Mouse (Mus musculus): ENCODE data around the gene Rnf212b. TPM values are rescaled to one million over a fixed set of nuclear protein-coding genes. Genes with fewer than 3 reads are reported as not detected.

The Rnf212b gene
- polyA plus RNA-seq, 1 experiment from 2014 or later, result not detected

- peak overlapping the region; percentile 97 for H3K27ac ChIP-seq
- no peaks in the 10 kb centered on the region for H3K27me3 ChIP-seq (ENCODE audit: insufficient read depth, poor library complexity, severe bottlenecking)
- H3K36me3 ChIP-seq, result no peaks in the 10 kb centered on the region
- peak; percentile 61 for DNase-seq (ENCODE audit: low spot score)
- peak overlapping the region; percentile 91 for H3K4me3 ChIP-seq
- H3K4me1 ChIP-seq, result peaks cover 6% of the 10 kb centered on the region; the same call in 1 of the 2 replicates
- WGBS, result 17% methylated on average over 21 of the region's 21 CpGs
- no peaks in the 10 kb centered on the region for H3K9me3 ChIP-seq
Observed at GRCm38 (mm10) chr14:54864313-54865036, 50.5 kb downstream of the Rnf212b start.

DNA sequence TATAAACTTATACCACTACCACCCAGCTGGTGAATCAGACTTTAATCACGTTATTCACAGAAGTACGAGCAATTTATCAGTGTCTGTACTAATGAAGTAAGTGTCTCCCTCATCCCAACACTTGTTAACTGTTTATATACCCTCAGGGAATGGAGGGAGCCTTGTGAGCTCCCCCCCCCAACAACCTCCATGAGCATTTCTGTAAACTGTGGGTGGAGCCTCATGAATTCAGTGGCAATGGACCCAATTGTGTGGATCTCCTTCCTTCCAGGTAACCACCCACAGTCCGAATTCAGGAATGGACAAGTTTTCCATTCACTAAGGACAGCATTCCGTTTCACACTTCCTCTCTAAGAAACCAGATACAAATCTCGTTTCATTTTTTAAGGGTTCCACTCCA lies 51.7 kb downstream of the Rnf212b start:
- H3K4me3 ChIP-seq, result no peak overlapping the region
- H3K27me3 ChIP-seq (ENCODE audit: insufficient read depth, poor library complexity, severe bottlenecking), result no peaks in the 10 kb centered on the region
- 75% methylated on average over 5 of the region's 5 CpGs for WGBS
- no peaks in the 10 kb centered on the region for H3K36me3 ChIP-seq
- DNase-seq (ENCODE audit: low spot score), result no peak
- no peak overlapping the region for H3K27ac ChIP-seq
- H3K9me3 ChIP-seq, result no peaks in the 10 kb centered on the region
- H3K4me1 ChIP-seq, result peaks cover 6% of the 10 kb centered on the region; the same call in 1 of the 2 replicates

DNA sequence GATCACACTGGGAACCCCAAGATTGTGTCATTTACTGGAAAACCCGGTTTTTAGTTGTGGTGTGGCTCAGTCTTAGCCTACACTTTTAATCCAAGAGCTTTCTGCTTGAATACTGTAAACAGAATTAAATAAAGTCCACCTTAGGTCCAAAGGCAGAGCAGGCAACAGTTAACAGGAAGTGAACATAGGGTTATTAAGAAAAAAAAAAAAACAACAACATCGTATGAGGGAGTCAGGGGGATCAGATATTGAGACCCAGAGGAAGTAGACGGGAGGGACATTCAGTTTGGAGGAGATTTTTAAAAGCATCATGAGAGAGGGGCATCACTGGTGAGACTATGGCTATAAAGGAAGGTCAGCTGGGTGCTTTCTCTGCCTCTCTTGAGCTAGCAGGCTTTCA lies 52.3 kb downstream of the Rnf212b start:
- H3K9me3 ChIP-seq, result no peaks in the 10 kb centered on the region
- H3K4me3 ChIP-seq, result no peak overlapping the region
- no peak for DNase-seq (ENCODE audit: low spot score)
- H3K27me3 ChIP-seq (ENCODE audit: insufficient read depth, poor library complexity, severe bottlenecking), result no peaks in the 10 kb centered on the region
- no peaks in the 10 kb centered on the region for H3K36me3 ChIP-seq
- peaks cover 6% of the 10 kb centered on the region; the same call in 1 of the 2 replicates for H3K4me1 ChIP-seq
- 62% methylated on average over 3 of the region's 3 CpGs for WGBS
- no peak overlapping the region for H3K27ac ChIP-seq

DNA sequence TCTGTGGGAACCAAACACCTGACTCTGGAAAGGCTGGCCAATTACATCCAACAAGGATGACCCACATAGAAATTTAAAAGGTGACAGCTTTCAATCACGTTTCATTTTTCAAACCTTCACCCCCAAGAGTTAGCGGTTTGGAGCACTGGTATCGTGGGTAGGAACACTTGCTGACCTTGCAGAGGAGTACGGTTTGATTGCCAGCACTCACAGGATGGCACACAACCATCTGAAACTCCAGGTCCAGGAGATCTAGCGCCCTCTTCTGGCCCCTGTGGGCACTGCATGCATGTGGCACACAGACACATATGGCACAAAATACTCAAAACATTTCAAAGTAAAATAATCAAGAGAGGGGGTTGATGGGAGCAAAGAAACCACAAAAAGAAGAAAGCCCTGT lies 53.0 kb downstream of the Rnf212b start:
- no peak for DNase-seq (ENCODE audit: low spot score)
- no peak overlapping the region for H3K27ac ChIP-seq
- WGBS, result 49% methylated on average over 5 of the region's 5 CpGs
- no peaks in the 10 kb centered on the region for H3K27me3 ChIP-seq (ENCODE audit: insufficient read depth, poor library complexity, severe bottlenecking)
- no peak overlapping the region for H3K4me3 ChIP-seq
- H3K9me3 ChIP-seq, result no peaks in the 10 kb centered on the region
- no peaks in the 10 kb centered on the region for H3K36me3 ChIP-seq
- H3K4me1 ChIP-seq, result peaks cover 6% of the 10 kb centered on the region; the same call in 1 of the 2 replicates

GRCm38 (mm10) chr14:54868026-54868425 lies 54.1 kb downstream of the Rnf212b start:
- 81% methylated on average over 4 of the region's 4 CpGs for WGBS

GRCm38 (mm10) chr14:54870861-54871260 lies 56.9 kb downstream of the Rnf212b start, which contains the start of gene Homez:
Gene Homez (minus strand): TSS chr14:54870961.
- Histone ChIP-seq H3K27me3 (ENCODE audit: insufficient read depth, poor library complexity, severe bottlenecking) (no peaks in the 10 kb centered on the region), H3K36me3 (no peaks in the 10 kb centered on the region), H3K9me3 (no peaks in the 10 kb centered on the region), H3K27ac (no peak within 1 kb of the TSS), H3K4me3 (no peak within 1 kb of the TSS), H3K4me1 (peaks cover 6% of the 10 kb centered on the region)
- WGBS, result 87% methylated on average over 5 of the region's 5 CpGs
- DNase-seq (ENCODE audit: low spot score), result no peak

More at GRCm38 (mm10) chr14:54868026-54868425, 54.1 kb downstream of the Rnf212b start:
- DNase-seq (ENCODE audit: low spot score), result no peak
- Histone ChIP-seq H3K27ac (no peak overlapping the region), H3K4me1 (peaks cover 5% of the 10 kb centered on the region; the same call in 1 of the 2 replicates), H3K27me3 (ENCODE audit: insufficient read depth, poor library complexity, severe bottlenecking) (no peaks in the 10 kb centered on the region), H3K4me3 (no peak overlapping the region), H3K9me3 (no peaks in the 10 kb centered on the region), H3K36me3 (no peaks in the 10 kb centered on the region)

DNA sequence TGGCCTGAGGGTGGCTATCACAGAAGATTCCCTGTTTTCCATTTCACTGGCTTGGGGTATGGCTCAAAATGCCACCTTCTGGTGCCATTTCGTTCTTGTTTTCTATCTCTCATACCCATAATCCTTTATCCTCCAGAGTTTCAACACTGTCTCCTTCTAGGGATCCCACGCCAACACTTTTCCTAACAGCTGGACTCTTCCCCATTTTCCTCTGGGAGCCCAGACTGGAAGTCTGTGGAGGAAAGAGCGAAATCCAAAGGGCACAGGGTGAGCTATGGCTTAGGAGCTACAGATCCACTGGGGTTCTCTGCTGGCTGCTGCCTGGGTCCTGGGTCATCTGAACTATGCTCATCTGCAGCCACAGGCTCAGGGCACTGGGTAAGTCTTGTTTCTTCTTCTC lies 60.2 kb downstream of the Rnf212b start:
- H3K4me3 ChIP-seq, result no peak overlapping the region
- no peak for DNase-seq (ENCODE audit: low spot score)
- H3K9me3 ChIP-seq, result no peaks in the 10 kb centered on the region
- H3K36me3 ChIP-seq, result no peaks in the 10 kb centered on the region
- 91% methylated on average over 3 of the region's 3 CpGs for WGBS
- no peaks in the 10 kb centered on the region for H3K27me3 ChIP-seq (ENCODE audit: insufficient read depth, poor library complexity, severe bottlenecking)
- H3K27ac ChIP-seq, result no peak overlapping the region
- peaks cover 20% of the 10 kb centered on the region for H3K4me1 ChIP-seq

DNA sequence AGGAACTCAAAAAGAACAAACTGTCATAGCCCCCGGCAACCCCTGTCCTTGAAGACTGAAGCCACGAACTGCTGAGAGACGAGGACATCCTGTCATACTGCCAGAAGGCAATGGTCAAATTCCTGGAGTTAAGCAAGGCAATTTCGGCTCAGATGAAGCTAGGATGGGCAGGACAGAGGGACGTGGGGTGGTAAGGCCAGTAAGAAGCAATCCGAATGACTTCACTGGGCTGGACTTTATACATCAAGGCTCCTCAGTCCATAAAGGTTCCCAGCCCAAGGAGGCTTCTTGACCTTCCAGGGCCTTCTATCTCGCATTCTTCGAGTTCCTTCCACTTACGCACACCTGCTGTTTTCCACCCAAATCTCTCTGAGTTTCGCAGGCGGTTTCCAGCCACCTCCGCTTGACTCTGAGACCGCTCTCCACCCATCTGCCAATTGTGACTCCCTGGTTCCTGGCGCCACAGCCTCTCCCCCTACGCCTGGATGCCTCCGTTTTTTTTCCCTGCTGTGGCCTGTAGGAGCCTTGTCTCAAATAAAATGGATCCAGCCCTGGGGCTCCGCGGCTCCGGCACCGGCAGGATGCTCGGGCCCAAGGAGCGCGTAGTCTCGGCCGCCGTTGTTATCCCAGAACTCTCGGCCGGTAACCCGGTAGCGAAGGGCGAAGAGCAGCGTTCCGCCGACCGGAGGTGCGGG lies 62.0 kb downstream of the Rnf212b start:
- peak; percentile 80 for DNase-seq (ENCODE audit: low spot score)
- H3K36me3 ChIP-seq, result no peaks in the 10 kb centered on the region
- peak overlapping the region; percentile 91 for H3K27ac ChIP-seq
- 1% methylated on average over 36 of the region's 36 CpGs for WGBS
- H3K4me1 ChIP-seq, result peaks cover 20% of the 10 kb centered on the region
- no peaks in the 10 kb centered on the region for H3K9me3 ChIP-seq
- H3K27me3 ChIP-seq (ENCODE audit: insufficient read depth, poor library complexity, severe bottlenecking), result no peaks in the 10 kb centered on the region
- H3K4me3 ChIP-seq, result peak overlapping the region; percentile 70

- Histone ChIP-seq H3K9me3 (no peaks in the 10 kb centered on the region), H3K4me1 (peaks cover 22% of the 10 kb centered on the region), H3K4me3 (peak overlapping the region; percentile 70), H3K27me3 (ENCODE audit: insufficient read depth, poor library complexity, severe bottlenecking) (no peaks in the 10 kb centered on the region), H3K27ac (peak overlapping the region; percentile 91), H3K36me3 (no peaks in the 10 kb centered on the region)
- WGBS, result under 1% methylated on average over 52 of the region's 72 CpGs
- DNase-seq (ENCODE audit: low spot score), result peak; percentile 92
Observed at GRCm38 (mm10) chr14:54876539-54877047, 62.7 kb downstream of the Rnf212b start.

- Histone ChIP-seq H3K4me1 (peaks cover 22% of the 10 kb centered on the region), H3K4me3 (peak within 1 kb of the TSS; percentile 70), H3K36me3 (no peaks in the 10 kb centered on the region), H3K27me3 (ENCODE audit: insufficient read depth, poor library complexity, severe bottlenecking) (no peaks in the 10 kb centered on the region), H3K9me3 (no peaks in the 10 kb centered on the region), H3K27ac (peak within 1 kb of the TSS; percentile 91)
- under 1% methylated on average over 61 of the region's 61 CpGs for WGBS
- DNase-seq (ENCODE audit: low spot score), result peak; percentile 91
Observed at GRCm38 (mm10) chr14:54877048-54877715, 63.2 kb downstream of the Rnf212b start, which contains the start of gene Ppp1r3e. Gene Ppp1r3e (minus strand): TSS chr14:54877550.

GRCm38 (mm10) chr14:54883154-54884021 lies 69.4 kb downstream of the Rnf212b start, which contains the start of the genes Bcl2l2 and Gm20521:
Gene Bcl2l2 (plus strand): TSS chr14:54883377.
Gene Gm20521 (plus strand): TSS chr14:54883441.
- Histone ChIP-seq H3K27ac (peak within 1 kb of the TSS; percentile 92), H3K4me1 (peaks cover 35% of the 10 kb centered on the region), H3K36me3 (peaks cover 27% of the 10 kb centered on the region; the same call in 1 of the 2 replicates), H3K27me3 (ENCODE audit: insufficient read depth, poor library complexity, severe bottlenecking) (no peaks in the 10 kb centered on the region), H3K4me3 (peak within 1 kb of the TSS; percentile 78), H3K9me3 (no peaks in the 10 kb centered on the region)
- DNase-seq (ENCODE audit: low spot score), result peak; percentile 97
- WGBS, result 1% methylated on average over 27 of the region's 27 CpGs

All from heart, embryonic 10.5 days (tissue).